Mouse (Mus musculus): ENCODE data around the gene Myo16. TPM values are rescaled to one million over a fixed set of nuclear protein-coding genes. Genes with fewer than 3 reads are reported as not detected.

The Myo16 gene
- polyA plus RNA-seq, 1 experiment from 2014 or later, result 2.0 TPM

DNA sequence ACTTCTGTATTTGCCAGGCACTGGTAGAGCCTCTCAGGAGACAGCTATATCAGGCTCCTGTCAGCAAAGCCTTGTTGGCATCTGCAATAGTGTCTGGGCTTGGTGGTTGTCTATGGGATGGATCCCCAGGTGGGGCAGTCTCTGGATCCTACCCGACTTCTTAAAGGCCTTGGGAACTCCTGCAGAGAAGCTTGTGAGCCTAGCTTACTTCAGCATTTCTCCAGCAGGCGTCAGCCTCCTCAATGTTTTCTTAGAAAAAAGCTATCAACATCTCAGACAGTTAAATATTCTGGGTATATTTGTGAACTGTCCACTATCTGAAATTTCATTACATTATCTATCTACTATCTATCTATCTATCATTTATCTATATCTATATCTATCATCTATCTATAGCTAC, 315.9 kb downstream of the Myo16 start:
- WGBS, result 49% methylated on average over 2 of the region's 2 CpGs
- no peaks in the 10 kb centered on the region for H3K4me1 ChIP-seq (ENCODE audit: control insufficient read depth, insufficient read depth, low read length)

DNA sequence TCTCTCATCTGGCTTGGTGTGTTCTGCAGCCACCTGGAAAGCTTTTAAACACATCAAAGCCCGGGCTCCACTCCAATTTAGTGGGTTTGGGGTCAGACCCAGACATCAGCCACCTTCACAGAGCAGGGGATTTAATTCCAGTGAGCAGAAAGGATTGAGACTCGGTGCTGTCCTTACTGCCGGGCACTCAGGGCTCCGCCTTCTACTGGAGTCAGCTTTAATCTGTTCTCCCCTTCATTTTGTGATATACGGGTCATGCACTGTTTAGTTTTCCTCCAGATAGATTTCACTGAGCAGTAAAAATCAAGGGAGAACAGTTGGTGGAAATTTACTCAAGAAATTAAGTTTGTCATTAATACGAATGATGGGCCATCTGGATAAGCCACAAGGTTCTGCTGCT, 316.6 kb downstream of the Myo16 start:
- H3K36me3 ChIP-seq (ENCODE audit: control insufficient read depth, insufficient read depth, low read length), result no peaks in the 10 kb centered on the region
- H3K9ac ChIP-seq (ENCODE audit: low read length), result no peak overlapping the region
- H3K9me3 ChIP-seq (replicated peaks; ENCODE audit: control insufficient read depth, low read length), result no peaks in the 10 kb centered on the region
- no peaks in the 10 kb centered on the region for H3K27me3 ChIP-seq (replicated peaks; ENCODE audit: control insufficient read depth, insufficient read depth, low read length)
- H3K27ac ChIP-seq (ENCODE audit: low read depth, low read length), result no peak overlapping the region
- 62% methylated on average over 6 of the region's 6 CpGs for WGBS
- no peaks in the 10 kb centered on the region for H3K4me1 ChIP-seq (ENCODE audit: control insufficient read depth, insufficient read depth, low read length)
- ATAC-seq, result no peak
- no peak for DNase-seq (ENCODE audit: low spot score)
- no peak overlapping the region for H3K4me3 ChIP-seq (ENCODE audit: low read depth, low read length)
- H3K4me2 ChIP-seq (ENCODE audit: low read length), result no peak overlapping the region

More for the DNA sequence above, 315.9 kb downstream of the Myo16 start:
- no peak overlapping the region for H3K4me2 ChIP-seq (ENCODE audit: low read length)
- H3K4me3 ChIP-seq (ENCODE audit: low read depth, low read length), result no peak overlapping the region
- H3K27me3 ChIP-seq (replicated peaks; ENCODE audit: control insufficient read depth, insufficient read depth, low read length), result no peaks in the 10 kb centered on the region
- DNase-seq (ENCODE audit: low spot score) (no peak), ATAC-seq (no peak)
- H3K9ac ChIP-seq (ENCODE audit: low read length), result no peak overlapping the region
- no peak overlapping the region for H3K27ac ChIP-seq (ENCODE audit: low read depth, low read length)
- H3K36me3 ChIP-seq (ENCODE audit: control insufficient read depth, insufficient read depth, low read length), result no peaks in the 10 kb centered on the region
- H3K9me3 ChIP-seq (replicated peaks; ENCODE audit: control insufficient read depth, low read length), result no peaks in the 10 kb centered on the region

DNA sequence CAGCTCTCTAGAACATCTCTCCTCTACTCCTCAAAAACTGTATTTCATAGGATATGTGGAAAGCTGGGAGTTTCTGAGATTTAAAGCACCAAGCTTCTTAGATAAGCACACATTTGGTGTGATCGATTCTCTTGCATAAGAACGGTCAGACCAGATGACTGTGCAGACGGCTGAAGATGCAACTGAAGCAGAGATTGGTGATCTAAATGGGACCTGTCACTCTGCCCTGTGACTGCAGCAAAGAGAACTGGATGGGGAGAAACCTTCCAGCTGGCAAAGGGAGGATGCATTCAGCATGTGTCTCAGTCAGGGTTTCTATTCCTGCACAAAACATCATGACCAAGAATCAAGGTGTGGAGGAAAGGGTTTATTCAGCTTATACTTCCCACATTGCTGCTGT, 318.7 kb downstream of the Myo16 start:
- Histone ChIP-seq H3K9ac (ENCODE audit: low read length) (no peak overlapping the region), H3K27ac (ENCODE audit: low read depth, low read length) (no peak overlapping the region), H3K4me1 (ENCODE audit: control insufficient read depth, insufficient read depth, low read length) (no peaks in the 10 kb centered on the region), H3K27me3 (replicated peaks; ENCODE audit: control insufficient read depth, insufficient read depth, low read length) (no peaks in the 10 kb centered on the region), H3K4me3 (ENCODE audit: low read depth, low read length) (no peak overlapping the region), H3K4me2 (ENCODE audit: low read length) (no peak overlapping the region), H3K9me3 (replicated peaks; ENCODE audit: control insufficient read depth, low read length) (no peaks in the 10 kb centered on the region), H3K36me3 (ENCODE audit: control insufficient read depth, insufficient read depth, low read length) (no peaks in the 10 kb centered on the region)
- ATAC-seq (no peak), DNase-seq (ENCODE audit: low spot score) (no peak)
- WGBS, result 85% methylated on average over 3 of the region's 3 CpGs

DNA sequence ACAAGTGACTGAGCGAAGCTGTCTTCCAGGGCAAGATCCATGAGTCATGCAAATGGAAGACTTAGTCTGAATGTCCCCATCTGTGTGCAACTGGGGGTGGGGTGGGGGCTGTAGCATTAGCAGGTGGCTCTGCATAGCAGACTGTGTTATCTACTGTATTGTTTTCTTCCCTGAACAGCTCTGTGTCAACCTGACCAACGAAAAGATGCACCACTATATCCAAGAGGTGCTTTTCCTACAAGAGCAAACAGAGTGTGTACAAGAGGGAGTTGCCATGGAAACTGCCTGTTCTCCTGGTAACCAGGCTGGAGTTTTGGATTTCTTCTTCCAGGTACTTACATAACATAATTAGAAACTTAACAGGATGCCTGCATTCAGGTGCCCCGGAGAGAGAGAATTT, 320.7 kb downstream of the Myo16 start:
- Histone ChIP-seq H3K4me2 (ENCODE audit: low read length) (no peak overlapping the region), H3K4me1 (ENCODE audit: control insufficient read depth, insufficient read depth, low read length) (0 out of 2 replicates have a peak, but pooled peaks cover 2% of the 10 kb centered on the region), H3K27me3 (replicated peaks; ENCODE audit: control insufficient read depth, insufficient read depth, low read length) (no peaks in the 10 kb centered on the region), H3K27ac (ENCODE audit: low read depth, low read length) (no peak overlapping the region), H3K9ac (ENCODE audit: low read length) (no peak overlapping the region), H3K4me3 (ENCODE audit: low read depth, low read length) (no peak overlapping the region), H3K9me3 (replicated peaks; ENCODE audit: control insufficient read depth, low read length) (no peaks in the 10 kb centered on the region), H3K36me3 (ENCODE audit: control insufficient read depth, insufficient read depth, low read length) (no peaks in the 10 kb centered on the region)
- no peak for ATAC-seq
- DNase-seq (ENCODE audit: low spot score), result peak; percentile 53
- WGBS, result 69% methylated on average over 3 of the region's 3 CpGs

DNA sequence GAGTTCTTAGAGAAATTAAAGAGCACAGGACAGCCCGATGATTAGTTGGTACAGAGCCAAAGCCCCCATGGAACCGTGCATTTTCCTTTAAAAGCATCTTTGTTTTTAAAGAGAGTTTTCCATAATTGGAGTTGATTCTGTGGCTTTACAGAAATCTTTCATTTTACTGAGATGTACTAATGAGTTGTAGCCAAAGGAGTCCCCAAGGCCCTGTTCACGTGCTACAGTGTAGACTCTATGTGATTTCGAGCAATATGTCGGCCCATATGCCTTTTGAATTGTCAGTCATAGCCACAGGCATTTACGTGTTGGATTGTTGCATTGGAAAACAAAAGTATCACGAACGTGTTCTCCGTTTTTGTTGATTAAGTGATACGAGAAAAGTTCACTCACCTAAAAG, 325.3 kb downstream of the Myo16 start:
- H3K36me3 ChIP-seq (ENCODE audit: control insufficient read depth, insufficient read depth, low read length), result no peaks in the 10 kb centered on the region
- 0 out of 2 replicates have a peak, but pooled peaks cover 2% of the 10 kb centered on the region for H3K4me1 ChIP-seq (ENCODE audit: control insufficient read depth, insufficient read depth, low read length)
- no peak overlapping the region for H3K4me2 ChIP-seq (ENCODE audit: low read length)
- no peaks in the 10 kb centered on the region for H3K9me3 ChIP-seq (replicated peaks; ENCODE audit: control insufficient read depth, low read length)
- H3K27ac ChIP-seq (ENCODE audit: low read depth, low read length), result no peak overlapping the region
- DNase-seq (ENCODE audit: low spot score), result peak; percentile 53
- no peaks in the 10 kb centered on the region for H3K27me3 ChIP-seq (replicated peaks; ENCODE audit: control insufficient read depth, insufficient read depth, low read length)
- 45% methylated on average over 10 of the region's 10 CpGs for WGBS
- no peak overlapping the region for H3K9ac ChIP-seq (ENCODE audit: low read length)
- no peak overlapping the region for H3K4me3 ChIP-seq (ENCODE audit: low read depth, low read length)
- peak; percentile 46; the same call in 1 of the 2 replicates for ATAC-seq

DNA sequence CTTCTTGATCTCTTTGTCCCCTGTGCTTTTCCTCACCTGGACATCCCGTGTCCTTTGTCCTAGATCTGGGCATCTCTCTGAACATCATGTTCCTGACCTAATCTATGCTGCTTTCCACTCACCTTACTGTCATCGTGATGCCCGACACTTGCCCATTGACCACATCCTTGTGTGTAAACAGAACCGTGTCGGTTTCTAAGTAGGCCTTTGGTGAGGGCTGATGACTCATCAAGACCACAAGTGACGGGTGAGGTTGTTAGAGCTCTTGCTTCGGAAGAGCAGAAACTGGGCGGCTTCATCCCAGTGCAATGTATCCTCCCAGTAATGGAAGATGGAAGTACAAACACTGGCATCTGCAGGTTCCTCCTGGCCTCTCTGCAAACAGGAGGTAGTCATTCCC, 327.1 kb downstream of the Myo16 start:
- Histone ChIP-seq H3K4me1 (ENCODE audit: control insufficient read depth, insufficient read depth, low read length) (0 out of 2 replicates have a peak, but pooled peaks cover 2% of the 10 kb centered on the region), H3K36me3 (ENCODE audit: control insufficient read depth, insufficient read depth, low read length) (no peaks in the 10 kb centered on the region), H3K9ac (ENCODE audit: low read length) (no peak overlapping the region), H3K4me2 (ENCODE audit: low read length) (no peak overlapping the region), H3K27ac (ENCODE audit: low read depth, low read length) (no peak overlapping the region), H3K27me3 (replicated peaks; ENCODE audit: control insufficient read depth, insufficient read depth, low read length) (no peaks in the 10 kb centered on the region), H3K9me3 (replicated peaks; ENCODE audit: control insufficient read depth, low read length) (no peaks in the 10 kb centered on the region), H3K4me3 (ENCODE audit: low read depth, low read length) (no peak overlapping the region)
- ATAC-seq, result no peak
- WGBS, result 92% methylated on average over 8 of the region's 8 CpGs
- no peak for DNase-seq (ENCODE audit: low spot score)

DNA sequence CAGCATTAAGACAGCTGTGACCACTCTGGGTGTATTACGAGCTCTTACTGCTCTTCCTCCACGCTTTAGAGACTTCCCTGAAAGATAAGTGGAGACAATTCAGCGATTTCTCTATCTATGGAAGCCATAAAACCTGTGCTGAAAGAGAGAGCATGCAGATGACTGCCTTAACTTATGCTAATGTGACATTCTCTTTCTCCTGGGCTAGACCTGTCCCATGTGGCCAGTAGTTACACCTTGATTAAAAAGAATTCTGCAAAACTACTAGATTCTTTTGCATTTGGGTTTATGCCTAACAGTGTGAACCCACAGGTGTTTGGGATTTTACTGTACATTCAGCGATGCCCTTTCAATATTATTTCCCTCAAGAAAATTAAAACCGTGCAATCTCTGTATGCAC, 328.4 kb downstream of the Myo16 start:
- Histone ChIP-seq H3K4me1 (ENCODE audit: control insufficient read depth, insufficient read depth, low read length) (0 out of 2 replicates have a peak, but pooled peaks cover 2% of the 10 kb centered on the region), H3K36me3 (ENCODE audit: control insufficient read depth, insufficient read depth, low read length) (no peaks in the 10 kb centered on the region), H3K4me3 (ENCODE audit: low read depth, low read length) (no peak overlapping the region), H3K9me3 (replicated peaks; ENCODE audit: control insufficient read depth, low read length) (no peaks in the 10 kb centered on the region), H3K27me3 (replicated peaks; ENCODE audit: control insufficient read depth, insufficient read depth, low read length) (no peaks in the 10 kb centered on the region), H3K4me2 (ENCODE audit: low read length) (no peak overlapping the region), H3K27ac (ENCODE audit: low read depth, low read length) (no peak overlapping the region), H3K9ac (ENCODE audit: low read length) (no peak overlapping the region)
- DNase-seq (ENCODE audit: low spot score) (no peak), ATAC-seq (no peak)
- WGBS, result 85% methylated on average over 5 of the region's 5 CpGs

DNA sequence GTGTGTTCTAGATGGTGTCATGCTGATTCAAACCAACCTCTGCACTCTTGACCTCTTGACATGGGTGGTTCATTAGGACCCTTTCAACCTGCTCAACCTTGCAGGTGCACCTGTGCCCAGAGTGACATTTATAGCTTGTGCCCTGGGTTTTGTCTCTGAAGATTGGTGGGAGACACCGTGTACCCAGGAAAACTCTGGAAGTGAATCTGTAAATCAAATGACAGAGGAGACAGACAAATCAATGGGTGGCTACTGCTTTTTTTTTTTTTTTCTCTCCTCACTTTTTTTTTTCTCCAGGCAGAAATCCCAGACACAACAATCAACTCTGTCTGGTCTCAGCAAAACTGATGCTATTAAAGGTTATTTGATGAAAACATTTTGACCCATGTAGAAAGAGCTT, 329.2 kb downstream of the Myo16 start:
- no peak overlapping the region for H3K9ac ChIP-seq (ENCODE audit: low read length)
- DNase-seq (ENCODE audit: low spot score), result no peak
- 88% methylated on average over 1 of the region's 1 CpGs for whole genome bisulfite sequencing
- ATAC-seq, result no peak
- H3K27me3 ChIP-seq (replicated peaks; ENCODE audit: control insufficient read depth, insufficient read depth, low read length), result no peaks in the 10 kb centered on the region
- H3K27ac ChIP-seq (ENCODE audit: low read depth, low read length), result no peak overlapping the region
- H3K36me3 ChIP-seq (ENCODE audit: control insufficient read depth, insufficient read depth, low read length), result no peaks in the 10 kb centered on the region
- H3K4me1 ChIP-seq (ENCODE audit: control insufficient read depth, insufficient read depth, low read length), result 0 out of 2 replicates have a peak, but pooled peaks cover 2% of the 10 kb centered on the region
- H3K9me3 ChIP-seq (replicated peaks; ENCODE audit: control insufficient read depth, low read length), result no peaks in the 10 kb centered on the region
- no peak overlapping the region for H3K4me3 ChIP-seq (ENCODE audit: low read depth, low read length)
- H3K4me2 ChIP-seq (ENCODE audit: low read length), result no peak overlapping the region

DNA sequence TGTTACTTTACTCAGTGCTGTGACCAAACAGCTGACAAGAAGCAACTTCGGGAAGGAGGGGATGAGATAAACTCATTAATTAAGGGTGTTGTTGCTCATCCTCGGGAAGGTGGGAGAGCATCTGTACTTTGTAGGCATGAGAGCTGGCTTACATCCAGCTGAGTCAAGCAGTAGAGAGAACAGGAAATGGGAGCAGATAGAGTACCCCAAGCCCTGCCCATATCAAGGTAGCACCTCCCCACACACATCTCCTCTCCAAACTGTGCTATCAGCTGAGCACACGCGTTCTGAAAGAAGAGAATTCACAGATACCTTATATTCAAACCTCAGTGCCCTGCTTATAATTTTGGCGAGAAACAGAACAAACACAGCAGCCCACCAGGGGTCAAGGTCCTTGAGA, 330.1 kb downstream of the Myo16 start:
- no peak overlapping the region for H3K9ac ChIP-seq (ENCODE audit: low read length)
- H3K4me1 ChIP-seq (ENCODE audit: control insufficient read depth, insufficient read depth, low read length), result 0 out of 2 replicates have a peak, but pooled peaks cover 2% of the 10 kb centered on the region
- no peak for DNase-seq (ENCODE audit: low spot score)
- H3K36me3 ChIP-seq (ENCODE audit: control insufficient read depth, insufficient read depth, low read length), result no peaks in the 10 kb centered on the region
- no peaks in the 10 kb centered on the region for H3K9me3 ChIP-seq (replicated peaks; ENCODE audit: control insufficient read depth, low read length)
- no peak overlapping the region for H3K4me3 ChIP-seq (ENCODE audit: low read depth, low read length)
- H3K27ac ChIP-seq (ENCODE audit: low read depth, low read length), result no peak overlapping the region
- H3K4me2 ChIP-seq (ENCODE audit: low read length), result no peak overlapping the region
- no peak for ATAC-seq
- WGBS, result 70% methylated on average over 5 of the region's 5 CpGs
- no peaks in the 10 kb centered on the region for H3K27me3 ChIP-seq (replicated peaks; ENCODE audit: control insufficient read depth, insufficient read depth, low read length)
